Mouse (Mus musculus): ENCODE results near the gene Gm6525.

Gene Gm6525

GRCm38 (mm10) chr3:84173581-84174154 lies at the start of gene Gm6525:
TSS of gene Gm6525 (plus strand) at chr3:84174104.
- DNase-seq = no peak

GRCm38 (mm10) chr3:84125704-84126289 lies 48.1 kb upstream of the Gm6525 start:
- no peak for DNase-seq

- DNase-seq = no peak
These were observed 47.2 kb upstream of the Gm6525 start for GRCm38 (mm10) chr3:84126721-84127120.

- no peak for DNase-seq
These were observed 46.5 kb upstream of the Gm6525 start for GRCm38 (mm10) chr3:84127431-84127830.

- DNase-seq = no peak
These were observed 44.7 kb upstream of the Gm6525 start for GRCm38 (mm10) chr3:84128871-84129870.

- DNase-seq = no peak
These were observed 43.1 kb upstream of the Gm6525 start for GRCm38 (mm10) chr3:84130776-84131175.

- DNase-seq = no peak
These were observed 42.5 kb upstream of the Gm6525 start for GRCm38 (mm10) chr3:84131369-84131768.

- peak; percentile 16 for DNase-seq
These were observed 38.5 kb upstream of the Gm6525 start for GRCm38 (mm10) chr3:84135387-84135786.

- no peak for DNase-seq
These were observed 38.0 kb upstream of the Gm6525 start for GRCm38 (mm10) chr3:84135933-84136332.

- DNase-seq = no peak
These were observed 37.4 kb upstream of the Gm6525 start for GRCm38 (mm10) chr3:84136509-84136908.

GRCm38 (mm10) chr3:84140947-84141346 lies 33.0 kb upstream of the Gm6525 start:
- no peak for DNase-seq

GRCm38 (mm10) chr3:84149831-84150230 lies 24.1 kb upstream of the Gm6525 start:
- no peak for DNase-seq

GRCm38 (mm10) chr3:84154721-84155141 lies 19.2 kb upstream of the Gm6525 start:
- no peak for DNase-seq

- no peak for DNase-seq
These were observed 18.8 kb upstream of the Gm6525 start for GRCm38 (mm10) chr3:84155146-84155545.

GRCm38 (mm10) chr3:84155558-84156006 lies 18.3 kb upstream of the Gm6525 start, which contains the start of gene Mnd1:
TSS of gene Mnd1 (minus strand) at chr3:84155786.
- peak; percentile 98 for DNase-seq

GRCm38 (mm10) chr3:84156105-84156504 lies 17.8 kb upstream of the Gm6525 start:
- DNase-seq = no peak

- DNase-seq = no peak
These were observed 16.9 kb upstream of the Gm6525 start for GRCm38 (mm10) chr3:84157011-84157410.

- no peak for DNase-seq
These were observed 16.1 kb upstream of the Gm6525 start for GRCm38 (mm10) chr3:84157559-84158350.

- DNase-seq = no peak
These were observed 8.5 kb upstream of the Gm6525 start for GRCm38 (mm10) chr3:84165391-84165790.

- DNase-seq = no peak
These were observed 7.8 kb upstream of the Gm6525 start for GRCm38 (mm10) chr3:84166073-84166472.

- DNase-seq = no peak
These were observed 5.0 kb upstream of the Gm6525 start for GRCm38 (mm10) chr3:84168943-84169342.

GRCm38 (mm10) chr3:84169393-84170005 lies 4.4 kb upstream of the Gm6525 start:
- peak; percentile 14 for DNase-seq

Measured in thymus, postnatal 25 days (tissue).